Mouse (Mus musculus) CH12.LX (cell line): ENCODE measurements at regions not wholly inside any gene's neighbourhood (a gene's known extent, or its start where the extent isn't known, plus 50 kb on each side); places are given as distances from the start of the nearest gene placed in this dataset.

Experiments used
- DNase-seq: peaks from one replicate; pipeline ENCODE4 v3.0.0-alpha.2; 2013; ENCODE audit errors: extremely low read depth
- H3K27ac ChIP-seq: 2 replicates; pipeline ENCODE4 v1.5.1; 2012; ENCODE audit warnings: low read depth, mild to moderate bottlenecking, control low read depth, moderate library complexity; ENCODE audit not compliant: insufficient read depth
- H3K27me3 ChIP-seq: replicated peaks from 2 replicates; pipeline ENCODE3; 2012; ENCODE audit warnings: inconsistent platforms
- H3K36me3 ChIP-seq, 2 experiments: replicated peaks in 1 of 2; 2 replicates each; pipeline versions ENCODE3 to v1.6.1; 2012; ENCODE audit warnings: inconsistent platforms in 1 of 2, low read length in 1 of 2, mild to moderate bottlenecking in 1 of 2, mixed read lengths in 1 of 2, moderate library complexity in 1 of 2; ENCODE audit not compliant: control insufficient read depth in 1 of 2, insufficient read depth in 1 of 2
- H3K4me1 ChIP-seq, 2 experiments: 2 replicates each; pipeline ENCODE4 v1.6.1; 2012; ENCODE audit warnings: inconsistent platforms in 1 of 2, moderate library complexity in 1 of 2; ENCODE audit not compliant: insufficient read depth in 2 of 2, control insufficient read depth in 1 of 2
- H3K4me2 ChIP-seq: 2 replicates; pipeline ENCODE4 v1.6.1; 2012; ENCODE audit warnings: low read depth, mild to moderate bottlenecking, control low read depth; ENCODE audit not compliant: poor library complexity, insufficient read depth, severe bottlenecking
- H3K4me3 ChIP-seq, 3 experiments: fragments of 150-350 bp in 1 of 3; sonication (generic) in 1 of 3; replicated peaks in 1 of 3; 2 replicates each; pipeline versions ENCODE3 to v1.5.1; 2011 to 2012; ENCODE audit warnings: low read depth in 2 of 3, low read length in 2 of 3, mild to moderate bottlenecking in 2 of 3, moderate library complexity in 2 of 3, control low read depth in 1 of 3, improper control_type of control experiment in 1 of 3, inconsistent platforms in 1 of 3, mixed read lengths in 1 of 3; ENCODE audit not compliant: poor library complexity in 1 of 3
- H3K79me2 ChIP-seq: replicated peaks from 2 replicates; pipeline ENCODE4 v1.6.1; 2012; ENCODE audit warnings: mild to moderate bottlenecking, moderate library complexity; ENCODE audit not compliant: control insufficient read depth, poor library complexity, insufficient read depth, severe bottlenecking; ENCODE audit errors: extremely low read depth
- H3K9ac ChIP-seq: 2 replicates; pipeline ENCODE4 v1.6.1; 2012; ENCODE audit warnings: low read depth, mild to moderate bottlenecking, control low read depth, moderate library complexity; ENCODE audit not compliant: insufficient read depth
- H3K9me3 ChIP-seq: replicated peaks from 2 replicates; pipeline ENCODE3; 2012; ENCODE audit warnings: low read length, inconsistent platforms, mixed read lengths
- BHLHE40 ChIP-seq: IDR thresholded peaks from 2 replicates; pipeline ENCODE4 v1.6.1; 2011; ENCODE audit warnings: mild to moderate bottlenecking, low read depth, low read length, improper control_type of control experiment
- CHD1 ChIP-seq: IDR thresholded peaks from 2 replicates; pipeline ENCODE4 v1.6.1; 2012; ENCODE audit warnings: low read depth, low read length, improper control_type of control experiment, inconsistent platforms
- E2F4 ChIP-seq: IDR thresholded peaks from 2 replicates; pipeline ENCODE4 v1.6.1; 2011; ENCODE audit warnings: low read depth, low read length, improper control_type of control experiment; ENCODE audit not compliant: insufficient replicate concordance
- EP300 ChIP-seq: IDR thresholded peaks from 2 replicates; pipeline ENCODE4 v1.6.1; 2011; ENCODE audit warnings: low read length, improper control_type of control experiment
- ETS1 ChIP-seq: conservative IDR thresholded peaks from 2 replicates; pipeline ENCODE4 v1.6.1; 2012; ENCODE audit warnings: low read depth, mild to moderate bottlenecking, inconsistent platforms, low read length, improper control_type of control experiment, moderate library complexity
- GABPA ChIP-seq: IDR thresholded peaks from 2 replicates; pipeline ENCODE4 v1.6.1; 2012; ENCODE audit warnings: low read depth, low read length, improper control_type of control experiment, inconsistent platforms; ENCODE audit not compliant: insufficient replicate concordance
- HCFC1 ChIP-seq: IDR thresholded peaks from 2 replicates; pipeline ENCODE4 v1.6.1; 2012; ENCODE audit warnings: low read depth, mild to moderate bottlenecking, inconsistent platforms, low read length, improper control_type of control experiment
- JUN ChIP-seq: IDR thresholded peaks from 2 replicates; pipeline ENCODE4 v1.6.1; 2011; ENCODE audit warnings: low read depth, mild to moderate bottlenecking, low read length, improper control_type of control experiment, moderate library complexity; ENCODE audit not compliant: insufficient read depth
- JUND ChIP-seq: conservative IDR thresholded peaks from 2 replicates; pipeline ENCODE4 v1.6.1; 2011; ENCODE audit warnings: low read depth, low read length, improper control_type of control experiment
- KAT2A ChIP-seq: IDR thresholded peaks from 2 replicates; pipeline ENCODE4 v1.6.1; 2012; ENCODE audit warnings: low read length, improper control_type of control experiment, inconsistent platforms; ENCODE audit not compliant: insufficient replicate concordance
- MAX ChIP-seq: IDR thresholded peaks from 2 replicates; pipeline ENCODE4 v1.6.1; 2011; ENCODE audit warnings: low read length, improper control_type of control experiment
- MAZ ChIP-seq: IDR thresholded peaks from 2 replicates; pipeline ENCODE4 v1.6.1; 2012; ENCODE audit warnings: low read depth, mild to moderate bottlenecking, inconsistent platforms, low read length, improper control_type of control experiment, moderate library complexity
- MEF2A ChIP-seq: IDR thresholded peaks from 2 replicates; pipeline ENCODE4 v1.6.1; 2014; ENCODE audit warnings: low read depth, mild to moderate bottlenecking, inconsistent platforms, low read length, improper control_type of control experiment, borderline replicate concordance
- MYC ChIP-seq: IDR thresholded peaks from 2 replicates; pipeline ENCODE4 v1.6.1; 2011; ENCODE audit warnings: low read depth, mild to moderate bottlenecking, improper control_type of control experiment, low read length
- PAX5 ChIP-seq: IDR thresholded peaks from 2 replicates; pipeline ENCODE4 v1.6.1; 2012; ENCODE audit warnings: low read length, inconsistent platforms, mixed read lengths
- POLR2A ChIP-seq: IDR thresholded peaks from 2 replicates; pipeline ENCODE4 v1.6.1; 2011; ENCODE audit warnings: low read depth, mild to moderate bottlenecking, improper control_type of control experiment, low read length
- RCOR1 ChIP-seq: conservative IDR thresholded peaks from 2 replicates; pipeline ENCODE4 v1.6.1; 2012; ENCODE audit warnings: low read depth, mild to moderate bottlenecking, inconsistent platforms, low read length, improper control_type of control experiment
- TCF12 ChIP-seq: IDR thresholded peaks from 2 replicates; pipeline ENCODE4 v1.6.1; 2014; ENCODE audit warnings: low read depth, mild to moderate bottlenecking, inconsistent platforms, low read length, improper control_type of control experiment
- USF1 ChIP-seq: IDR thresholded peaks from 2 replicates; pipeline ENCODE4 v1.6.1; 2014; ENCODE audit warnings: low read depth, mild to moderate bottlenecking, inconsistent platforms, low read length, improper control_type of control experiment
- dilution Hi-C: fragments of 300-500 bp; cut with MboI; formaldehyde crosslinking; loops from 2 replicates; pipeline ENCODE4 v1.14.3; 2020; ENCODE audit warnings: low sequenced_read_pairs; ENCODE audit not compliant: extremely low pct_unique_long_range_greater_than_20kb, extremely low pct_ligation_motif_present
- in situ Hi-C: fragments of 300-500 bp; cut with MboI; formaldehyde crosslinking; loops from 3 replicates; pipeline ENCODE4 v1.14.3; 2019; ENCODE audit warnings: low sequenced_read_pairs, low pct_ligation_motif_present, low pct_unique_long_range_greater_than_20kb, mixed read lengths

DNA sequence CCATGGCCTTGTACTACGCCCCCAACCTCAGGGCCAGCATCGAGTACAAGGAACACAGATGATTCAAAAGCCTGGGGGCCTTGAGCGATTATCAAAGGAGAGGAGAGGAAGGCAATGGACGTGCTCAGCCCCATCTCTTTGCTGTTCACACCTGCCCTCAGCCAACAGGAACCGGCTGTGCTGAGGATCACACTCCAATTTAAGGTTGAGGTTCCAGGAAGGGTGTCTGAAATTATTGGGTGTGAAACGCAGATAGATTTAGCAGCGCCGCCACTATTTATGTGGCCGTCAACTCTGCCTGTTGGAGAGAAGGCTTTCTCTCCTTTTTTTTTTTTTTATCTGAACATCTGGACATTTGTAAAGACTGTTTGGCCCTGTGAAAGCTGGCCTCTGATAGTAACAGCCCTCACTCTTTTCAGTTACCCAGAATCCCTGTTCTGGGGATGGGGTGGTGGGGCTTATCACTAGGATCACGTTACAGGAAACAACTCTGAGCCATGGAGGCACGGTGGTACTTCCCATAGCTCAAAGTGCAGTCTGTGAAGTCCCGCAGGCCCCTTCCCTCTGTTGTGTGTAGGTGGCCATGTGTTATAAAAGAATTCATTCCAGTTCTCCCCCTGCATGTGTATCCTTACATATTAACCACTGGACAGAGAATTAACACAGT lies 256.7 kb downstream of the Hs3st3b1 start:
- dilution Hi-C loops = no loop called here
- in situ Hi-C loops = no loop called here
- no peak for TF ChIP-seq KAT2A
- no peak for TF ChIP-seq ETS1
- no peak for TF ChIP-seq PAX5
- no peak for TF ChIP-seq MEF2A
- TF ChIP-seq RCOR1 = no peak

DNA sequence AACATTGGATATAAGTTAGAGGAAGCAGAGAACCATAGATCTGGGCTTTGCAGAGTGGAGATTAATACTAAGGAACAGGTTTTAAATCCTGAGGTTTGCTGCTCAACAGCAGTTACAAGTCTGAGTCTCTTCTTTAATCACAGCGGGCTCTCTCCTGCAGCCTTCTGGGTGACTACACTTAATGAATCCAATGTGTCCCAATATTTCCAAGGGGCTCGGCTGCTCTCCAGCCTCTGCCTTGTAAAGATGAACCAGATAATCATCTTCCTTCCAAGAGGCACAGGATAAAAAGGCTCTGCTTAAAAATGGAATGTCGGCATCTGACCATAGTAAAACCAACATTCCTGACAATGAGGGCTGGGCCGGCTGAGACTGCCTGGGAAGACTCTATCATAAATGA lies 251.6 kb downstream of the Hs3st3b1 start:
- H3K27ac ChIP-seq = no peak overlapping the region
- no peaks in the 10 kb centered on the region for H3K79me2 ChIP-seq
- DNase-seq = no peak
- H3K36me3 ChIP-seq = no peaks in the 10 kb centered on the region
- no peaks in the 10 kb centered on the region for H3K27me3 ChIP-seq
- H3K4me2 ChIP-seq = no peak overlapping the region
- H3K4me3 ChIP-seq = no peak overlapping the region
- no peak overlapping the region for H3K9ac ChIP-seq
- dilution Hi-C loops (no loop called here), in situ Hi-C loops (no loop called here)
- H3K4me1 ChIP-seq = no peaks in the 10 kb centered on the region
- no peaks in the 10 kb centered on the region for H3K9me3 ChIP-seq
- TF ChIP-seq MAX (no peak), GABPA (no peak), HCFC1 (no peak), E2F4 (no peak)

More for the DNA sequence above, 256.7 kb downstream of the Hs3st3b1 start:
- no peak overlapping the region for H3K4me3 ChIP-seq
- no peaks in the 10 kb centered on the region for H3K27me3 ChIP-seq
- no peaks in the 10 kb centered on the region for H3K4me1 ChIP-seq
- no peak overlapping the region for H3K27ac ChIP-seq
- no peaks in the 10 kb centered on the region for H3K79me2 ChIP-seq
- no peak overlapping the region for H3K9ac ChIP-seq
- no peaks in the 10 kb centered on the region for H3K36me3 ChIP-seq
- no peak for DNase-seq
- no peak overlapping the region for H3K4me2 ChIP-seq
- no peaks in the 10 kb centered on the region for H3K9me3 ChIP-seq

DNA sequence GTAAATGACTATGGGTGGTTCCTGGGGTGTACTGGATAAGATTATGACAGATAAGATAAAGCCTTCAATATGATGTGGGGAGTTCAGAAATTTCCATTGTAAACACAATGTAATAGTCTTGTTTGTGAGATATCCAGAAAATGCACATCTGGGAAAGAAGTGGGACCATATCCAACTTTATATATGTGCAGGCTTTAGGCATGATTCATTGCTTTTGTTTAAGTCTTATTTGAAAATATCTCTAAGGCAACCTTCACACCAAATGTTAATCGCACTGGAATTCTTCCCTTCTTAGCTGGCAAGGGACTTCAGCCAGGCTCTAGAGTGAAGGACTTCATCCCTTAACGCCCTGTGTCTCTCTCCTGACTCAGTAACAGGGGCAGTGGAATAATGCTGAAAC lies 250.3 kb downstream of the Hs3st3b1 start:
- DNase-seq = no peak
- Histone ChIP-seq H3K4me2 (no peak overlapping the region), H3K27ac (no peak overlapping the region), H3K9ac (no peak overlapping the region), H3K27me3 (no peaks in the 10 kb centered on the region), H3K9me3 (peaks cover 3% of the 10 kb centered on the region), H3K36me3 (no peaks in the 10 kb centered on the region), H3K4me1 (no peaks in the 10 kb centered on the region), H3K79me2 (no peaks in the 10 kb centered on the region), H3K4me3 (no peak overlapping the region)
- dilution Hi-C loops = no loop called here
- in situ Hi-C loops = no loop called here
- TF ChIP-seq JUND (no peak), TCF12 (no peak), MAZ (no peak), POLR2A (no peak), BHLHE40 (no peak), JUN (no peak), EP300 (no peak), USF1 (no peak), CHD1 (no peak), MYC (no peak), KAT2A (no peak)
